Mouse (Mus musculus) gastrocnemius, adult 2 months (tissue): ENCODE results near the gene 4930467E23Rik. TPM values are rescaled to one million over a fixed set of nuclear protein-coding genes. Genes with fewer than 3 reads are reported as not detected.
"Not testable (repeated sequence)": the region's sequence is repeated elsewhere in the genome, so short reads cannot be mapped to it uniquely, and the experiment has no call there.

Experiments used
- DNase-seq: peaks from one replicate; pipeline ENCODE4 v3.0.0; 2022
- H3K27ac ChIP-seq: fragments of 200-600 bp; 2 replicates; pipeline ENCODE4 v1.8.1; 2022; ENCODE audit warnings: mild to moderate bottlenecking
- H3K4me3 ChIP-seq: fragments of 200-600 bp; 2 replicates; pipeline ENCODE4 v1.8.1; 2022; ENCODE audit warnings: mild to moderate bottlenecking, moderate library complexity
- CTCF ChIP-seq: fragments of 200-600 bp; IDR thresholded peaks from 2 replicates; pipeline ENCODE4 v1.8.1; 2022; ENCODE audit warnings: antibody characterized with exemption, mild to moderate bottlenecking, moderate library complexity
- intact Hi-C: fragments of 180-260 bp; cut with DNase I; formaldehyde crosslinking; loops from one replicate; pipeline ENCODE4 v1.15.1; 2025
- total RNA-seq, 2 experiments: library from RNA; stranded (reverse); gene quantifications; 2 replicates each; pipeline ENCODE4 v1.2.3; 2021

4930467E23Rik gene
- total RNA-seq, 2 experiments from 2014 or later: 0.98 TPM; not detected in 1

DNA sequence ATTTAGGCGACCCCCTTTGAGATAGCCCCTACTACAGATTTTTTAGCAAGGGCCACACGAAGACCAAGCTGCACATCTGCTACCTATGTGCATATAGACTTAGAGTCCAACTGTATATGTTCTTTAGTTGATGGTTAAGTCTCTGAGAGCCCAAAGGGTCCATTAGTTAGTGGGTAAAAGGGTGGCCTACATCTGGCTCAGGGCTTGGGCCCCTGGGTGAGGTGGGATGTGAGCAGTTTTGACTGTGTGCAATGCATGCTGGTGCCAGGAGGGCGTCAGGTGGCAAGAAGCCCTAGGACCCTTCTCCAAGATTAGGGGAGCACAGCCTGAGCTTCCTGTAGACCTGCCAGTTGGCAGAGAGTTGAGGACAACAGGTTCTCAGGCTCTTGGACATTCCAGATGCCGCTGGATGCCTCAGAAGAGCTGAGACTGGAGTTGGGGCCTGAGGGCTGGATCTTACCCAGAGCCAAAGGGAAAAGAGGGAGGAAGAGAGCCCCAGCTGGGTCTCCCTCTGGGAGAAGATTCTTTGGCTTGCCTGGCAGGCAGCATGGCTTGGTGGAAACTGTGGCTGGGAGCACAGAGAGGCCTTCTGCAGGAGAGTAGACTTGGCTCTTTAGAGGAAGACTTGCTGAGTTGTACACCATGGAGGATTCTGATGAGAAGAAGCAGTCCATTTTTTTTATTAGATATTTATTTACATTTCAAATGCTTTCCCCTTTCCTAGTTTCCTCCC, 33.6 kb downstream of the 4930467E23Rik start:
- intact Hi-C loops, H3K27ac ChIP-seq, H3K4me3 ChIP-seq: not testable (repeated sequence)
- DNase-seq: peak; percentile 50

DNA sequence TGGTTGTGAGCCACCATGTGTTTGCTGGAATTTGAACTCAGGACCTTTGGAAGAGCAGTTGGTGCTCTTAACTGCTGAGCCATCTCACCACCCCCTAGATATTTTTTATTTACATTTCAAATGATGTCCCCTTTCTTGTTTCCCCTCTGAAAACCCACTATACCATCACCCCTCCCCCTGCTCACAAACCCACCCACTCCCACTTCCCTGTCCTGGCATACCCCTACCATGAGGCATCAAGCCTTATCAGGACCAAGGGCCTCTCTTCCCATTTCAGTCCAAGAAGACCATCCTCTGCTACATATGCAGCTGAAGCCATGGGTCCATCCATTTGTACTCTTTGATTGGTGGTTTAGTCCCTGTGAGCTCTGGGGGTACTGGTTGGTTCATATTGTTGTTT, 36.2 kb downstream of the 4930467E23Rik start:
- DNase-seq: peak; percentile 35
- H3K27ac ChIP-seq, intact Hi-C loops, H3K4me3 ChIP-seq: not testable (repeated sequence)

DNA sequence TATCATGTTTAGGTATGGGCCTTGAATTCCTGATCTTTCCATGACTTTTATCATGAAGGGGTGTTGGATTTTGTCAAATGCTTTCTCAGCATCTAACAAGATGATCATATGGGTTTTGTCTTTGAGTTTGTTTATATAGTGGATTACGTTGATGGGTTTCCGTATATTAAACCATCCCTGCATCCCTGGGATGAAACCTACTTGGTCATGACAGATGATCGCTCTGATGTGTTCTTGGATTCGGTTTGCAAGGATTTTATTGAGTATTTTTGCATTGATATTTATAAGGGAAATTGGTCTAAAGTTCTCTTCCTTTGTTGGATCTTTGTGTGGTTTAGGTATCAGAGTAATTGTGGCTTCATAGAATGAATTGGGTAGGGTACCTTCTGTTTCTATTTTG, 44.1 kb downstream of the 4930467E23Rik start:
- DNase-seq, H3K27ac ChIP-seq, intact Hi-C loops, H3K4me3 ChIP-seq: not testable (repeated sequence)

DNA sequence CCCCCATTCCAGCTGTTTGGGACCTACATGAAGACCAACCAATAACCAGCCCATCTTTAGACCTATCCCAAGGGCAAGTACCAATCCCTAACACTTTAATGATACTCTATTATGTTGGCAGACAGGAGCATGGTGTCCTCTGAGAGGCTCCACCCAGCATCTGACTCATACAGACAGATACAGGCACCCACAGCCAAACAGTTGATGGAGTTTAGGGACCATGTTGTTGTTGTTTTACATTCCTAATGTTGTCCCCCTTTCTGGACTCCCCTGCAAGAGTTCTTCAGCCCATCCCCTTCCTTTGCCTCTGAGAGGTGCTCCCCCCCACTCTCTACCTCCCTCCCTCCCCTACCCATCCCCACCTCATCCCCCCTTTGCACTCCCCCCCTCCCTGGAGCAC, 46.9 kb downstream of the 4930467E23Rik start:
- H3K27ac ChIP-seq, H3K4me3 ChIP-seq, intact Hi-C loops, DNase-seq: not testable (repeated sequence)

DNA sequence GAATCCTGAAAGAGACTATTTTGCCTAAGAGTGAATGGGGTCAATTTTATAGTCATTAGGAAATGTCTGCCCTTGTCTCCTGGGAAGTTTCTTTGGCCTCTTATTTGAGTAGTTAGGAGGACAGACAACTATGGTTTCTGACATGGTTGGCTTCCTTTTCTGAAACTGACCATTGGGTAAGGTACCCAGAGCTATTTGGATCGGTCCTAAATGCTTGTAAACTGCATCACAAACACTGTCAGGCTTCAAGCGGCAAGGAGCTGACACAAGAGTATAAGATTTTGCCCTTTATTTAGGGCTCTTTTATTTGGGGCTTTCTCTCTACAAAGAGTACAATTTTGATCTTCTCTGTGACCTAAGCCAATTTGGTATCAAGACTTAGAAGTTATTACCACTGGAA, 48.1 kb downstream of the 4930467E23Rik start:
- DNase-seq, H3K27ac ChIP-seq, intact Hi-C loops, H3K4me3 ChIP-seq: not testable (repeated sequence)

DNA sequence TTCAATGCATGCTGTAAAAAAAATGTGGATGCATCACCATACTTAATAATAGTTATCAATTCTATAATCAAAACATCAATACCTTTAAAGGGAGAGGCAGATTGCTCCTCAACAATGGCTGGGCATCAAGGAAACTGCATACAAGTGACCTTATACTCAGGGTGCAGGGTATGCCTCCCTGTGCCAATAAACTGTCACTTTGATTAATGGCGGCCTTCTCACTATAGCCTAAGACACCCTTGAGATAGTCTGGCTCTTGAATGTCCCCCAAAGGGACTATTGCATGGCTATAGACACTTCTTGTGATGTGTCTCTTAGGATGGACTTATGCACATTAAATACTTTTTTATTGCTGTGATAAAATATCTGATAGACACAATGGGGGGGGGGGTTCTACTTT, 48.8 kb downstream of the 4930467E23Rik start:
- H3K27ac ChIP-seq, intact Hi-C loops, H3K4me3 ChIP-seq, DNase-seq: not testable (repeated sequence)

DNA sequence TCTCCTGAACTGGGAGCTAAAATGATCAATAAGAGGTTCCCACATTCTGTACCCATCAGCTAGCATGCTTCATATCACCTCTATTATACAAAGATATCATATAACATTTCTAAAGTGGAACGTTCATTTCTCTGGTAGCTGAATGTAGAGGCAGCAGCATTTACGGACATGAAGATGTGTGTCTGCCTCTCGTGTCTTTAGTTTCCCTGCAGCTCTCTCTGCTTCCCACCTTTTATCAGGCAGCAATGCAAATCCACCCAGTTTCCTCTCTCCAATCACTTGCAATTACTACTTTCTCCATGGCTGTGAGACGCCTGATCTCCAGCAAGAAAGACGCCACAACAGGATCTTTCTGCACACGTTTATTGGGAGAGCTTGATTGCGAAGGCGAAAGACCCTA, 49.5 kb downstream of the 4930467E23Rik start:
- intact Hi-C loops, H3K4me3 ChIP-seq, H3K27ac ChIP-seq, DNase-seq: not testable (repeated sequence)

DNA sequence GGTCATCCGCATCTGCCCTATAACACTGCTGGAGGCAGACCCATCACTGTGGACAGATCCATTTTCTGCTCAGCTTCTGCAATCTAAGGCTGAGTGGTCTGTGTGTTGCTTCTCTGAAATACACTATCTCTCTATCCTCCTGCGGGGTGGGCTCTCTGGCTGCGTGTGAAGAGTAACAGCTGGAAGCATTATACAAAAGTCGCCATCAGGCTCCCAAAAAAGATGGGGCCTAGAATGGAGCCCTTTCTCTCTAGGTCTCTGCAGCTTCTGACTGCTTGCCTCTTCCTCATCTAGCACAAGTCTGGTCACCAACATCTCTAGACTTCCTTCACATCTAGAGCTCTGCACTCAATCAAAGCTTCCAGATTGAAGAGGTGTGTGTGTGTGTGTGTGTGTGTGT, 50.8 kb downstream of the 4930467E23Rik start:
- DNase-seq, H3K4me3 ChIP-seq, H3K27ac ChIP-seq, intact Hi-C loops: not testable (repeated sequence)

DNA sequence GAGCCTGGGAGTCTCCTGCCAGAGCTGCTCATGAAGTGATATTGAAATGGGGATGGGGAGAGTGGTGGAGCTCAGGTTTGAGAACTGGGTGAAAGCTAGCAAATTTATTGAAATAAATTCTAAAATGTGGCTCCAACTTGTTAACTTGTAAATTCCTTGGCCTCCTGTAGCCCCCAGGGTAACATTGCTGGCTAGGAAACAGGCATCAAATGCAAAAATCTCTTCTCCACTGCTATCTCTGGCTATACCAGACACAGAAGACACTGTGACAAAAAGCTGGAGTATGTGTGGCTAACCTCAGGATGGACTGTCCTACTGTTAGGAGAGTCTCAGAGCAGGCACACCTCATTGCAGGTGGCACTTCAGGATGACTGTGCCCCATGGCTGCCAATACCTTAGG, 51.3 kb downstream of the 4930467E23Rik start:
- H3K27ac ChIP-seq, intact Hi-C loops: not testable (repeated sequence)

DNA sequence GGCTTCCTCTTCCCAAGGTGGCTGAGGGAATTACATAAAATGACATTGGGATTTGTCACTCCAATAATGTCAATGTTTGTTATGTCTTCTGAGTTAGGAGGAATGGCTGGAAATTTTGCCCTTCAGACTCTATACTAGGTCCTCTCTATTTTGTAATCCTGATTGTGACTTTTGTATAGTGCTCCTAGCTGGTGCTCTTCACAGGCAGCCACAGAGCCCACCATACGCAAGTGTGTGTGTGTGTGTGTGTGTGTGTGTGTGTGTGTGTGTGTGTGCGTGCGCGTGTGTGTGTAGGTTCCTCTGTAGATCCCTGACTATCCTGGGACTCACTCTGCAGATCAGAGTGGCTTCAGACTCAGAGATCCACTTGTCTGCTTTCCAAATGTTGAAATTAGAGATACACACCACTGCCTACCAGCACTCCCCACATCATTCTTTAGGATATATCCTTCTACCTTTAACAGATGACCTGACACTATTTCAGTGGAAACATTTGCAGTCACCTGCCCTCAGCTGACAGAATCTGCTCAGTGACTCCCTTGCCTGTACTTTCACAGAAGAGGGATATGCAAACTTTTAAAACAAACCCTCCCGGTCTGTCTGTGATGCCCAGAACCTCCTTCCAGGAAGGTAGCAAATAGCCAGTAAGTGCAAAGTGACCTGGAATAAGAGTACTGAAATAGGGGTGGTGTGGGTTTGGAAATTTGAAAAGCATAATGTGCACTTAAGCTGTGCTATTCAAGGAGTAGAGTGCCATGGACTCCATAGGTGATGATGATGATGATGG, 52.1 kb downstream of the 4930467E23Rik start:
- intact Hi-C loops, H3K27ac ChIP-seq, DNase-seq, H3K4me3 ChIP-seq: not testable (repeated sequence)

More for the DNA sequence above, 51.3 kb downstream of the 4930467E23Rik start:
- not testable (repeated sequence) for DNase-seq, H3K4me3 ChIP-seq

DNA sequence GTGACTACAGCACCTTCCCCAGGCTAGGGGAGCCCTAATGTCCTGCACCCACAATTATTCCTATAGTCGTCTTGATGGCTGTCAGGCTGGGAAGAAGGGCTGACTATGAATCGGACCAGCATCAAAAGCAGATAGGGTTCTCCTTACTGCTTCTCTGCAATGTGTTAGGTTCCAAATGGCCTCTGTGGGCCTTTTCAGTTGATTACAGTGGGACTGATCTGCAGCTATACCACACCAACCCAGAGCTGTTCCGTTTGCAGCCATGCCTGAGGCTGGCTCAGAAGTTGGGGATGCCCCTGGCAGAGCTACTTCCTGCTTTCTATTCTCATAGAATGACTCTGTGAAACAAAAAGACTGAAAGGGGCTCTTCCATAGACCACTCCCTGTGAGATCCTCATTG, 53.4 kb downstream of the 4930467E23Rik start:
- H3K4me3 ChIP-seq, intact Hi-C loops, H3K27ac ChIP-seq, DNase-seq: not testable (repeated sequence)

DNA sequence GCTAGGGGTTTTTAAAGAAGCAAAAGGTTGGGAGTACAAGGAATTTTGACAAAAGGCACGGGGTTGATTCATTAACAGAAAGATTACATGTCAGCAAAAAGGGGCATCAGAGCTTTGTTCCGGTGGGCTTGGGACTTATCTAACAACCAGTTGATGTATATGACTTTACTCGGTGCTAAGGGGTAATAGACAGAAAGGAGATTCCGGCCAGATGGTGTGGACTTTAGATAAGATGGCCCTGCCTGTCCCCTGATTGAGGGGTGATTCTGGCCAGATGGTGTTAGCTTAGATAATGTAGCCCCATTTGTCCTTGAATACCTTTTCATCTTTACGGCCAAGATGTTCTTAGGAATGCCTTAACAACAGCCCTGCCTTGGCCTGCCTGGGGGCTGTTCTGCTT, 54.5 kb downstream of the 4930467E23Rik start:
- H3K27ac ChIP-seq, DNase-seq, H3K4me3 ChIP-seq, intact Hi-C loops: not testable (repeated sequence)

DNA sequence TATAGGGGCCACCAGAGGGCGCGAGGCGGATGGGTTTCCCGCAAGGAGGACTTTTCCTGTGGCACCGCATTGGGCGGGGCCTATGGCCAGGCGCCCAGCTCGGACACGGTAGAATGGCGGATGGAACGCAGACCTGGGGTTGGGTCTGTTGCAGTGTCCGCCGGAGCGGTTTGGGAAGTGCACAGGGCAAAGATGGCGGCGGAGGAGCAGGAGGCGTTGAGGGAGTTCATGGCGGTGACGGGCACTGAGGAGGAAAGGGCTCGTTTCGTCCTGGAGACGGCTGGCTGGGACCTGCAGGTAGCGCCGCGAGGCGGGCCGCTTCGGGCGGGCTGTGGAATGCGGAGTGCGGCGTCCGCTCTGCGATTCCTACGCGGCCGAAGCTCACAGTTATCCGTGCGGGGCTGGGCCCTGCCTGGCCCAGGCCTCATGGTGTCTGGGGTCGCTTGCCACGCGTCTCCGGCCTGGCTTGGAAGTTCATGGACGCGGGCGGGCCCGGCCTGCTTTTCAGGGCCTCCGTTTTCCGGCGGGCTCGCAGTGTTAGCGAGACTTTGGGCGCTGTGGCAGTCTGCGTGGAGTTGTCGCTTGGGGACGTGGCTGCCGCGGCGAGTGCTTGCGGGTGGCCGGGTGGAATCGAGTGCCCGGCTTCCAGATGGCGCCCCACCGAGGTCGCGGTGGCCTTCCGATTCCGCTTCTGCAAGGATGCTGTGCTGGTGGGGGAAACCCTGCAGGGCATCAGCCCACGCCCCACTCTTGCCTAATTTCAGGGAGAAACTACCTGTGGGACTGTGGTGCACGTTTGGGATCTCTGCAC, 55.4 kb downstream of the 4930467E23Rik start:
- H3K4me3 ChIP-seq: peak overlapping the region; percentile 66

DNA sequence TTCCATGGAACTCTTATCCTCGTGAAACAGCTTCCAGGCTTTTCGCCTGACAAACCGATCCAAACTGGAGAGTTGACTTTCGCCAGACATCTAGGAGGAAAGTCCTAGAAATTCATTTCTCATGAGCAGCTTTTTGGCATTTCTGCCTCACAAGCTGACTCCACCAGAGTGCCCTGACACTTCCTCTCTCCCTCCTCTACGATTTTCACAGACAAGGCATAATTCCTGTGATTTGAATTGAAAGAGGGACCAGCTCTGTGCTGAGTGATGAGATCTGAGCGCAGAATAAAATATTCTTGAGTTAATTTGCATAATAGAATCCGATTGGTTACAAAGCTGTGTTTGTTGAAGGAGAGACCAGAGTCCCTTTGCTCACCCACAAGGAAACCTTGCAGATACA, 63.3 kb downstream of the 4930467E23Rik start:
- H3K4me3 ChIP-seq, H3K27ac ChIP-seq, DNase-seq, intact Hi-C loops: not testable (repeated sequence)

More for the DNA sequence above, 55.4 kb downstream of the 4930467E23Rik start:
- intact Hi-C loops: not testable (repeated sequence)
- DNase-seq: peak; percentile 99
- peak; percentile 52 for TF ChIP-seq CTCF
- peak overlapping the region; percentile 70 for H3K27ac ChIP-seq
